8 mouse cellular contexts compared by ENCODE assay signal in genomic region chr1:63272741-63273338, GRCm38 (mm10). TPM values are rescaled to one million over a fixed set of nuclear protein-coding genes. Genes with fewer than 3 reads are reported as not detected.
A peak's percentile ranks its signal among the peaks of the same experiment; 100 is the strongest.
DNase-seq lines count a peak whose midpoint lies in the region; ATAC-seq and TF ChIP-seq lines count a peak whose summit lies in the region.

Zdbf2 (plus strand) TSS chr1:63273265.

- H3K27ac ChIP-seq in heart, embryonic 10.5 days = peak within 1 kb of the TSS; percentile 94
- H3K27ac ChIP-seq in ES-Bruce4 (ENCODE audit: insufficient read depth, low read length) = no peak within 1 kb of the TSS
- H3K27ac ChIP-seq in hindbrain, embryonic 15.5 days (replicated peaks) = peak within 1 kb of the TSS; percentile 83
- no peak within 1 kb of the TSS for H3K27ac ChIP-seq in liver, embryonic 14.5 days

- no peaks in the 10 kb centered on the region for H3K36me3 ChIP-seq in heart, embryonic 10.5 days
- no peaks in the 10 kb centered on the region for H3K36me3 ChIP-seq in ES-Bruce4 (ENCODE audit: control insufficient read depth, insufficient read depth, low read length, poor library complexity, severe bottlenecking)
- no peaks in the 10 kb centered on the region for H3K36me3 ChIP-seq in hindbrain, embryonic 15.5 days
- H3K36me3 ChIP-seq in liver, embryonic 14.5 days (replicated peaks; ENCODE audit: control insufficient read depth, insufficient read depth, low read depth) = no peaks in the 10 kb centered on the region

- no peaks in the 10 kb centered on the region for H3K9me3 ChIP-seq in heart, embryonic 10.5 days
- H3K9me3 ChIP-seq in ES-Bruce4 (replicated peaks; ENCODE audit: control insufficient read depth, insufficient read depth, low read length, poor library complexity, severe bottlenecking) = no peaks in the 10 kb centered on the region
- H3K9me3 ChIP-seq in hindbrain, embryonic 15.5 days = no peaks in the 10 kb centered on the region
- H3K9me3 ChIP-seq in liver, embryonic 14.5 days (ENCODE audit: control insufficient read depth, low read length) = no peaks in the 10 kb centered on the region

- DNase-seq in heart, embryonic 10.5 days (ENCODE audit: low spot score) = peak; percentile 80
- no peak for DNase-seq in heart, adult 9 months (ENCODE audit: low spot score in 2 of 2)
- DNase-seq in embryo, embryonic 10.5 days (ENCODE audit: low spot score) = peak; percentile 80
- no peak for DNase-seq in liver, embryonic 14.5 days (ENCODE audit: low read depth in 3 of 3, low spot score in 3 of 3)
- no peak for DNase-seq in ovary, postnatal 36 days (ENCODE audit: low spot score)
- no peak for DNase-seq in cerebellum, adult 9-10 months

- peaks cover 67% of the 10 kb centered on the region for H3K27me3 ChIP-seq in heart, embryonic 10.5 days (ENCODE audit: insufficient read depth, poor library complexity, severe bottlenecking)
- H3K27me3 ChIP-seq in ES-Bruce4 (ENCODE audit: control insufficient read depth, insufficient read depth, low read length, poor library complexity, severe bottlenecking) = no peaks in the 10 kb centered on the region
- peaks cover 43% of the 10 kb centered on the region for H3K27me3 ChIP-seq in hindbrain, embryonic 15.5 days
- peaks cover 77% of the 10 kb centered on the region for H3K27me3 ChIP-seq in liver, embryonic 14.5 days (ENCODE audit: control insufficient read depth, insufficient read depth, low read length)

- no peak for TF ChIP-seq CTCF in ES-Bruce4 (IDR thresholded peaks at IDR 0.05; ENCODE audit: low read depth, low read length)
- no peak for TF ChIP-seq CTCF in liver, embryonic 14.5 days (IDR thresholded peaks at IDR 0.05; ENCODE audit: low read depth)

- no peak for TF ChIP-seq POLR2A in ES-Bruce4 (IDR thresholded peaks at IDR 0.05; ENCODE audit: insufficient read depth, low read length)

- no peak for TF ChIP-seq EP300 in ES-Bruce4 (IDR thresholded peaks at IDR 0.05; ENCODE audit: insufficient read depth, low read depth, low read length)
- TF ChIP-seq EP300 in liver, embryonic 14.5 days (IDR thresholded peaks at IDR 0.05; ENCODE audit: low read depth) = no peak

- peak within 1 kb of the TSS; percentile 76 for H3K4me3 ChIP-seq in heart, embryonic 10.5 days
- peak within 1 kb of the TSS; percentile 70 for H3K4me3 ChIP-seq in ES-Bruce4 (ENCODE audit: low read depth, low read length)
- H3K4me3 ChIP-seq in hindbrain, embryonic 15.5 days = peak within 1 kb of the TSS; percentile 50
- H3K4me3 ChIP-seq in liver, embryonic 14.5 days (ENCODE audit: insufficient read depth in 1 of 2, low read depth in 2 of 2, low read length in 2 of 2) = peak within 1 kb of the TSS; percentile 26 to 44

- H3K4me1 ChIP-seq in heart, embryonic 10.5 days = peaks cover 12% of the 10 kb centered on the region
- H3K4me1 ChIP-seq in ES-Bruce4 (ENCODE audit: control insufficient read depth, insufficient read depth, low read length) = no peaks in the 10 kb centered on the region
- H3K4me1 ChIP-seq in hindbrain, embryonic 15.5 days (replicated peaks) = no peaks in the 10 kb centered on the region
- H3K4me1 ChIP-seq in liver, embryonic 14.5 days (replicated peaks; ENCODE audit: control insufficient read depth in 2 of 2, insufficient read depth in 2 of 2, low read length in 1 of 2) = no peaks in the 10 kb centered on the region

- peak within 1 kb of the TSS; percentile 58 for H3K4me2 ChIP-seq in hindbrain, embryonic 15.5 days
- peak within 1 kb of the TSS; percentile 44 for H3K4me2 ChIP-seq in liver, embryonic 14.5 days (ENCODE audit: low read depth)

- ATAC-seq in hindbrain, embryonic 15.5 days (ENCODE audit: low FRiP score, low read depth) = peak; percentile 92
- ATAC-seq in liver, embryonic 14.5 days (ENCODE audit: insufficient read depth) = no peak

- under 1% methylated on average over 49 of the region's 49 CpGs for WGBS in heart, embryonic 10.5 days
- 1% methylated on average over 32 of the region's 49 CpGs for WGBS in hindbrain, embryonic 15.5 days
- WGBS in liver, embryonic 14.5 days (ENCODE audit: insufficient replicate concordance) = 1% methylated on average over 48 of the region's 49 CpGs

- peak within 1 kb of the TSS; percentile 87 for H3K9ac ChIP-seq in ES-Bruce4 (ENCODE audit: low read depth, poor library complexity, severe bottlenecking)
- H3K9ac ChIP-seq in hindbrain, embryonic 15.5 days = peak within 1 kb of the TSS; percentile 63
- H3K9ac ChIP-seq in liver, embryonic 14.5 days (replicated peaks) = no peak within 1 kb of the TSS

RNA-seq across cellular contexts. Expression of gene Zdbf2, which starts in this region (rescaled TPM):
- polyA plus RNA-seq in heart, embryonic 10.5 days (2016; fragmentation: Nextera tagmentation; extraction: Ambion mirVana) = 11.4 and 11.9 TPM in 2 replicates
- 35.7 and 38.2 TPM in 2 replicates for polyA plus RNA-seq in ES-Bruce4 (2011; ENCODE audit: insufficient read depth, insufficient read length, low read depth, missing spikeins)
- 30.4 and 37.8 TPM in 2 replicates for polyA plus RNA-seq in hindbrain, embryonic 15.5 days (2015; fragmentation: Nextera tagmentation; extraction: Ambion mirVana)
- 0.09 TPM in 2 replicates for polyA plus RNA-seq in liver, embryonic 14.5 days (2012; rRNA removed)
- 0.06 and 0.19 TPM in 2 replicates for polyA plus RNA-seq in liver, embryonic 14.5 days (2014; fragmentation: Nextera tagmentation; extraction: Ambion mirVana)

Comparison
In these comparisons a context has a peak if more than half of its experiments do, and no peak if none do; other contexts are left out.
1. RNA of gene Zdbf2 (polyA plus RNA-seq): 35.7 to 38.2 TPM in ES-Bruce4, 30.4 to 37.8 TPM in hindbrain, embryonic 15.5 days and 11.4 to 11.9 TPM in heart, embryonic 10.5 days; 0.06 to 0.19 TPM in liver, embryonic 14.5 days; every median in the first group is over 10 times any median in the second.
2. DNase-seq: peak in heart, embryonic 10.5 days (single experiment) and embryo, embryonic 10.5 days (single experiment); none in heart, adult 9 months (0 of 2), liver, embryonic 14.5 days (0 of 3), ovary, postnatal 36 days (single experiment) and cerebellum, adult 9-10 months (single experiment).
3. H3K27ac ChIP-seq: peak in heart, embryonic 10.5 days (single experiment) and hindbrain, embryonic 15.5 days (single experiment); none in ES-Bruce4 (single experiment) and liver, embryonic 14.5 days (single experiment).
4. Peak in every context shown above with its lines, with median percentiles within 50 percentile points of each other: H3K4me3 ChIP-seq.